Mouse (Mus musculus): Measurements from ENCODE around the gene Spata33. TPM values are rescaled to one million over a fixed set of nuclear protein-coding genes. Genes with fewer than 3 reads are reported as not detected.

The Spata33 gene
- total and polyA plus RNA-seq, 2 experiments = 0.13 to 0.28 TPM

DNA sequence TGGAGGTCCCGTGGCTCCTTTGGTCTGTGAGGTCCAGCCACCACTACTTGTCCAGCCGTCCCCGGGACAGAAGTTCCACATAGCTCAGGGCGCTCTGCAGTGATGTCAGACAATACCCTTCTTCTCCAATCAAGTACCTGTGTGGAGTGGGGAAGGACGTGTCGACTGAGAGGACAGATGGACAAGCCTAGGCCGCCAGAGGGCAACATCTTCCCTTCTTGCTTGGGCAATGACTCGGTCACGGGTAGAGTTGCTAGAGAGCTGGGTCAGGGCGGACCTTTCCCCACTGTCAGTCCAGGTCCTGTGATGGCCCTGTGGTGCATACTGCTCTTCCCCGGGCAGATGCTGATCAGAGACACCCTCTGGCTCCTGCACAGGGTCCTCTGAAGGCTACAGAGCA lies 30.4 kb downstream of the Spata33 start:
- H3K4me1 ChIP-seq (ENCODE audit: control insufficient read depth, insufficient read depth, low read length) = peaks cover 42% of the 10 kb centered on the region
- H3K27me3 ChIP-seq (ENCODE audit: control insufficient read depth, insufficient read depth, low read length) = no peaks in the 10 kb centered on the region
- H3K27ac ChIP-seq (replicated peaks; ENCODE audit: insufficient read depth, low read depth, low read length) = peak overlapping the region; percentile 96
- WGBS = 45% methylated on average over 11 of the region's 11 CpGs
- DNase-seq (ENCODE audit: extremely low read depth, low read depth, low spot score) = peak; percentile 86
- no peak overlapping the region for H3K4me3 ChIP-seq (ENCODE audit: insufficient read depth, low read depth, low read length)
- TF ChIP-seq CTCF (IDR thresholded peaks at IDR 0.05; ENCODE audit: low read depth, low read length) = peak; percentile 84
- TF ChIP-seq POLR2A (IDR thresholded peaks at IDR 0.05; ENCODE audit: extremely low read depth, insufficient read depth, low read length) = no peak
- no peaks in the 10 kb centered on the region for H3K79me2 ChIP-seq (ENCODE audit: control insufficient read depth, insufficient read depth, low read length)
- H3K9ac ChIP-seq (ENCODE audit: low read depth, low read length) = peak overlapping the region; percentile 51
- H3K36me3 ChIP-seq (ENCODE audit: control insufficient read depth, insufficient read depth, low read length) = no peaks in the 10 kb centered on the region

GRCm38 (mm10) chr8:123244382-123244781 lies 31.8 kb downstream of the Spata33 start:
- peaks cover 42% of the 10 kb centered on the region for H3K4me1 ChIP-seq (ENCODE audit: control insufficient read depth, insufficient read depth, low read length)
- peak; percentile 99 for DNase-seq (ENCODE audit: extremely low read depth, low read depth, low spot score)
- peaks cover 2% of the 10 kb centered on the region; the same call in 1 of the 2 replicates for H3K36me3 ChIP-seq (ENCODE audit: control insufficient read depth, insufficient read depth, low read length)
- H3K9ac ChIP-seq (ENCODE audit: low read depth, low read length) = peak overlapping the region; percentile 72
- H3K79me2 ChIP-seq (ENCODE audit: control insufficient read depth, insufficient read depth, low read length) = no peaks in the 10 kb centered on the region
- TF ChIP-seq POLR2A (IDR thresholded peaks at IDR 0.05; ENCODE audit: extremely low read depth, insufficient read depth, low read length) (peak; percentile 40; the same call in 1 of the 2 replicates), CTCF (IDR thresholded peaks at IDR 0.05; ENCODE audit: low read depth, low read length) (no peak)
- peak overlapping the region; percentile 97 for H3K27ac ChIP-seq (replicated peaks; ENCODE audit: insufficient read depth, low read depth, low read length)
- no peaks in the 10 kb centered on the region for H3K27me3 ChIP-seq (ENCODE audit: control insufficient read depth, insufficient read depth, low read length)
- WGBS = 21% methylated on average over 4 of the region's 4 CpGs
- no peak overlapping the region for H3K4me3 ChIP-seq (ENCODE audit: insufficient read depth, low read depth, low read length)

DNA sequence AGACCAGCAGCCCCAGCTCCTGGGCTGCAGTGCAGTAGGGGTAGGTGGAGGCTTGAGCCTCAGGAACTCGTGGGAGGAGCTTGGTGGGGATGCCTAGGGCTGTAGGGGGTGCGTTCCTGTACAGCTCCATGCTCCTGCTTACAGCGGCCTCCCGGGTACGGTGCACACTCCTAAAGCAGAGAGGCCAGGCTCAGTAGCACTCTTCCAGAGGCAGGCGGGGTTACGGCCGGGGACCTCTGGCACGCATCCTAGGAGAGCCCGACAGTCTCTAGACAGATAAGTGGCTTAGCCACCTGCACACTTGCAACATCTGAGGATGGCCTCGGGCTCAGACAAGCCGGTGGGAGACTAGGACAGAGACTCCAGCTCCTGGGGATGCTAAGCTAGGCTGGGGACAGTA lies 32.9 kb downstream of the Spata33 start:
- 41% methylated on average over 12 of the region's 12 CpGs for WGBS
- H3K9ac ChIP-seq (ENCODE audit: low read depth, low read length) = peak overlapping the region; percentile 72
- DNase-seq (ENCODE audit: extremely low read depth, low read depth, low spot score) = peak; percentile 62
- H3K27me3 ChIP-seq (ENCODE audit: control insufficient read depth, insufficient read depth, low read length) = no peaks in the 10 kb centered on the region
- peaks cover 6% of the 10 kb centered on the region; the same call in 1 of the 2 replicates for H3K36me3 ChIP-seq (ENCODE audit: control insufficient read depth, insufficient read depth, low read length)
- peak overlapping the region; percentile 97 for H3K27ac ChIP-seq (replicated peaks; ENCODE audit: insufficient read depth, low read depth, low read length)
- no peak for TF ChIP-seq CTCF (IDR thresholded peaks at IDR 0.05; ENCODE audit: low read depth, low read length)
- TF ChIP-seq POLR2A (IDR thresholded peaks at IDR 0.05; ENCODE audit: extremely low read depth, insufficient read depth, low read length) = no peak
- no peaks in the 10 kb centered on the region for H3K79me2 ChIP-seq (ENCODE audit: control insufficient read depth, insufficient read depth, low read length)
- H3K4me3 ChIP-seq (ENCODE audit: insufficient read depth, low read depth, low read length) = no peak overlapping the region
- H3K4me1 ChIP-seq (ENCODE audit: control insufficient read depth, insufficient read depth, low read length) = peaks cover 42% of the 10 kb centered on the region

DNA sequence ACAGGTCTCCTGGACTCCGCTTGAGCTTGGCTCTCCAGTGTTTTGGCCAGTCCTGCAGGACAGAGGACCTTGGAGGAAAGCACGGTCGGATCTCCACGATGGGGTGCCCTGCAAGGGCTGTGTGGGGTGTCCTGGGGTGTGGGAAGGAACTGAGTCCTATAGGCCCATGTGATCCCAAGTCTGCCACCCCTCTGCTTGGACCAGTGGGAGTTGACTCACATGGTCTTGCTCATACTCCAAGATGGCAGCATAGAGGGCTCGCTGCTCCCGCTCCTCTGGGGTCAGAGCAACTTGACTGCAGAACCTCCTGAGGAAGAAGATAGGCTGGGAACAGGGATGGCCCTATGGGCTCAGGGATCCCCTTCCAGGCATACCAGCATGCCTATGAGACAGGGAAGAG lies 35.1 kb downstream of the Spata33 start:
- Histone ChIP-seq H3K36me3 (ENCODE audit: control insufficient read depth, insufficient read depth, low read length) (peaks cover 6% of the 10 kb centered on the region; the same call in 1 of the 2 replicates), H3K4me1 (ENCODE audit: control insufficient read depth, insufficient read depth, low read length) (peaks cover 32% of the 10 kb centered on the region), H3K27me3 (ENCODE audit: control insufficient read depth, insufficient read depth, low read length) (no peaks in the 10 kb centered on the region), H3K4me3 (ENCODE audit: insufficient read depth, low read depth, low read length) (no peak overlapping the region), H3K9ac (ENCODE audit: low read depth, low read length) (no peak overlapping the region), H3K79me2 (ENCODE audit: control insufficient read depth, insufficient read depth, low read length) (no peaks in the 10 kb centered on the region; the same call in 1 of the 2 replicates), H3K27ac (replicated peaks; ENCODE audit: insufficient read depth, low read depth, low read length) (no peak overlapping the region)
- over 99% methylated on average over 6 of the region's 6 CpGs for WGBS
- TF ChIP-seq CTCF (IDR thresholded peaks at IDR 0.05; ENCODE audit: low read depth, low read length) = no peak
- no peak for TF ChIP-seq POLR2A (IDR thresholded peaks at IDR 0.05; ENCODE audit: extremely low read depth, insufficient read depth, low read length)
- DNase-seq (ENCODE audit: extremely low read depth, low read depth, low spot score) = no peak

- TF ChIP-seq POLR2A (IDR thresholded peaks at IDR 0.05; ENCODE audit: extremely low read depth, insufficient read depth, low read length) (no peak), CTCF (IDR thresholded peaks at IDR 0.05; ENCODE audit: low read depth, low read length) (no peak)
- peaks cover under 1% of the 10 kb centered on the region; the same call in 1 of the 2 replicates for H3K79me2 ChIP-seq (ENCODE audit: control insufficient read depth, insufficient read depth, low read length)
- H3K4me1 ChIP-seq (ENCODE audit: control insufficient read depth, insufficient read depth, low read length) = peaks cover 25% of the 10 kb centered on the region
- H3K36me3 ChIP-seq (ENCODE audit: control insufficient read depth, insufficient read depth, low read length) = peaks cover 6% of the 10 kb centered on the region; the same call in 1 of the 2 replicates
- H3K4me3 ChIP-seq (ENCODE audit: insufficient read depth, low read depth, low read length) = no peak overlapping the region
- no peak for DNase-seq (ENCODE audit: extremely low read depth, low read depth, low spot score)
- WGBS = 91% methylated on average over 8 of the region's 8 CpGs
- H3K9ac ChIP-seq (ENCODE audit: low read depth, low read length) = no peak overlapping the region
- no peak overlapping the region for H3K27ac ChIP-seq (replicated peaks; ENCODE audit: insufficient read depth, low read depth, low read length)
- H3K27me3 ChIP-seq (ENCODE audit: control insufficient read depth, insufficient read depth, low read length) = no peaks in the 10 kb centered on the region
Observed at GRCm38 (mm10) chr8:123248596-123248995, 36.0 kb downstream of the Spata33 start.

GRCm38 (mm10) chr8:123250940-123251339 lies 38.3 kb downstream of the Spata33 start:
- H3K36me3 ChIP-seq (ENCODE audit: control insufficient read depth, insufficient read depth, low read length) = peaks cover 6% of the 10 kb centered on the region; the same call in 1 of the 2 replicates
- 91% methylated on average over 5 of the region's 5 CpGs for WGBS

More at GRCm38 (mm10) chr8:123250940-123251339, 38.3 kb downstream of the Spata33 start:
- no peak for DNase-seq (ENCODE audit: extremely low read depth, low read depth, low spot score)
- Histone ChIP-seq H3K79me2 (ENCODE audit: control insufficient read depth, insufficient read depth, low read length) (peaks cover 19% of the 10 kb centered on the region; the same call in 1 of the 2 replicates), H3K27me3 (ENCODE audit: control insufficient read depth, insufficient read depth, low read length) (no peaks in the 10 kb centered on the region), H3K27ac (replicated peaks; ENCODE audit: insufficient read depth, low read depth, low read length) (no peak overlapping the region), H3K4me3 (ENCODE audit: insufficient read depth, low read depth, low read length) (no peak overlapping the region), H3K4me1 (ENCODE audit: control insufficient read depth, insufficient read depth, low read length) (peaks cover 13% of the 10 kb centered on the region), H3K9ac (ENCODE audit: low read depth, low read length) (no peak overlapping the region)
- no peak for TF ChIP-seq CTCF (IDR thresholded peaks at IDR 0.05; ENCODE audit: low read depth, low read length)
- no peak for TF ChIP-seq POLR2A (IDR thresholded peaks at IDR 0.05; ENCODE audit: extremely low read depth, insufficient read depth, low read length)

Data from liver, adult 2 months (tissue).